Mouse (Mus musculus): ENCODE measurements at regions not wholly inside any gene's neighbourhood (a gene's known extent, or its start where the extent isn't known, plus 50 kb on each side); places are given as distances from the start of the nearest gene placed in this dataset.

GRCm38 (mm10) chr9:52337786-52338322 is 169.5 kb upstream of the Zc3h12c start:
- WGBS: 86% methylated on average over 4 of the region's 4 CpGs
- no peak for ATAC-seq (ENCODE audit: low read depth)
- Histone ChIP-seq H3K4me3 (no peak overlapping the region), H3K4me1 (replicated peaks) (no peaks in the 10 kb centered on the region), H3K27me3 (no peaks in the 10 kb centered on the region), H3K27ac (replicated peaks) (no peak overlapping the region), H3K9ac (no peak overlapping the region), H3K36me3 (no peaks in the 10 kb centered on the region), H3K9me3 (no peaks in the 10 kb centered on the region), H3K4me2 (no peak overlapping the region)

- H3K4me3 ChIP-seq: no peak overlapping the region
- no peak overlapping the region for H3K27ac ChIP-seq (replicated peaks)
- H3K9ac ChIP-seq: no peak overlapping the region
- 90% methylated on average over 3 of the region's 3 CpGs for WGBS
- no peaks in the 10 kb centered on the region for H3K4me1 ChIP-seq (replicated peaks)
- H3K36me3 ChIP-seq: no peaks in the 10 kb centered on the region
- H3K27me3 ChIP-seq: no peaks in the 10 kb centered on the region
- H3K9me3 ChIP-seq: no peaks in the 10 kb centered on the region
- ATAC-seq (ENCODE audit: low read depth): no peak
- no peak overlapping the region for H3K4me2 ChIP-seq
Observed at GRCm38 (mm10) chr9:52334767-52335166, 166.4 kb upstream of the Zc3h12c start.

GRCm38 (mm10) chr9:52333884-52334283 is 165.5 kb upstream of the Zc3h12c start:
- no peaks in the 10 kb centered on the region for H3K4me1 ChIP-seq (replicated peaks)
- H3K36me3 ChIP-seq: no peaks in the 10 kb centered on the region

GRCm38 (mm10) chr9:52331748-52332147 is 163.4 kb upstream of the Zc3h12c start:
- H3K9me3 ChIP-seq: no peaks in the 10 kb centered on the region
- no peaks in the 10 kb centered on the region for H3K27me3 ChIP-seq
- no peak overlapping the region for H3K27ac ChIP-seq (replicated peaks)
- H3K4me3 ChIP-seq: no peak overlapping the region
- H3K4me2 ChIP-seq: no peak overlapping the region
- H3K36me3 ChIP-seq: no peaks in the 10 kb centered on the region
- H3K9ac ChIP-seq: no peak overlapping the region
- no peak for ATAC-seq (ENCODE audit: low read depth)
- H3K4me1 ChIP-seq (replicated peaks): no peaks in the 10 kb centered on the region
- WGBS: 61% methylated on average over 1 of the region's 1 CpGs

More at GRCm38 (mm10) chr9:52333884-52334283, 165.5 kb upstream of the Zc3h12c start:
- Histone ChIP-seq H3K27ac (replicated peaks) (no peak overlapping the region), H3K9ac (no peak overlapping the region), H3K4me2 (no peak overlapping the region), H3K9me3 (no peaks in the 10 kb centered on the region), H3K4me3 (no peak overlapping the region), H3K27me3 (no peaks in the 10 kb centered on the region)
- WGBS: 54% methylated on average over 2 of the region's 2 CpGs
- ATAC-seq (ENCODE audit: low read depth): no peak

GRCm38 (mm10) chr9:52330652-52331051 is 162.3 kb upstream of the Zc3h12c start:
- Histone ChIP-seq H3K9ac (no peak overlapping the region), H3K4me2 (no peak overlapping the region), H3K9me3 (no peaks in the 10 kb centered on the region), H3K4me3 (no peak overlapping the region), H3K27ac (replicated peaks) (no peak overlapping the region), H3K27me3 (no peaks in the 10 kb centered on the region), H3K36me3 (no peaks in the 10 kb centered on the region), H3K4me1 (replicated peaks) (no peaks in the 10 kb centered on the region)
- 79% methylated on average over 3 of the region's 3 CpGs for WGBS
- ATAC-seq (ENCODE audit: low read depth): no peak

- Histone ChIP-seq H3K4me2 (no peak overlapping the region), H3K4me1 (replicated peaks) (no peaks in the 10 kb centered on the region), H3K27ac (replicated peaks) (no peak overlapping the region), H3K4me3 (no peak overlapping the region), H3K9ac (no peak overlapping the region), H3K9me3 (no peaks in the 10 kb centered on the region), H3K27me3 (no peaks in the 10 kb centered on the region), H3K36me3 (no peaks in the 10 kb centered on the region)
- 84% methylated on average over 2 of the region's 2 CpGs for WGBS
- ATAC-seq (ENCODE audit: low read depth): no peak
Observed at GRCm38 (mm10) chr9:52324347-52324746, 156.0 kb upstream of the Zc3h12c start.

- Histone ChIP-seq H3K4me2 (no peak overlapping the region), H3K4me3 (no peak overlapping the region), H3K27me3 (no peaks in the 10 kb centered on the region), H3K4me1 (replicated peaks) (no peaks in the 10 kb centered on the region), H3K9ac (no peak overlapping the region), H3K27ac (replicated peaks) (no peak overlapping the region), H3K9me3 (no peaks in the 10 kb centered on the region), H3K36me3 (no peaks in the 10 kb centered on the region)
- ATAC-seq (ENCODE audit: low read depth): no peak
- 87% methylated on average over 1 of the region's 1 CpGs for WGBS
Observed at GRCm38 (mm10) chr9:52323757-52324156, 155.4 kb upstream of the Zc3h12c start.

- Histone ChIP-seq H3K36me3 (no peaks in the 10 kb centered on the region), H3K4me1 (replicated peaks) (no peaks in the 10 kb centered on the region), H3K9ac (no peak overlapping the region), H3K4me3 (no peak overlapping the region), H3K27me3 (no peaks in the 10 kb centered on the region), H3K27ac (replicated peaks) (no peak overlapping the region), H3K9me3 (no peaks in the 10 kb centered on the region), H3K4me2 (no peak overlapping the region)
- 90% methylated on average over 6 of the region's 6 CpGs for WGBS
- ATAC-seq (ENCODE audit: low read depth): no peak
Observed at GRCm38 (mm10) chr9:52323226-52323625, 154.9 kb upstream of the Zc3h12c start.

GRCm38 (mm10) chr9:52301521-52301920 is 133.1 kb upstream of the Zc3h12c start:
- WGBS: 80% methylated on average over 6 of the region's 6 CpGs
- no peaks in the 10 kb centered on the region for H3K9me3 ChIP-seq
- H3K4me1 ChIP-seq (replicated peaks): no peaks in the 10 kb centered on the region
- H3K27ac ChIP-seq (replicated peaks): no peak overlapping the region
- no peak overlapping the region for H3K4me2 ChIP-seq
- no peak for ATAC-seq (ENCODE audit: low read depth)
- no peak overlapping the region for H3K4me3 ChIP-seq
- H3K9ac ChIP-seq: no peak overlapping the region
- H3K36me3 ChIP-seq: no peaks in the 10 kb centered on the region
- H3K27me3 ChIP-seq: no peaks in the 10 kb centered on the region

- WGBS: 13% methylated on average over 6 of the region's 6 CpGs
- H3K9ac ChIP-seq: no peak overlapping the region
- H3K9me3 ChIP-seq: no peaks in the 10 kb centered on the region
- H3K4me1 ChIP-seq (replicated peaks): no peaks in the 10 kb centered on the region
- no peaks in the 10 kb centered on the region for H3K27me3 ChIP-seq
- no peak overlapping the region for H3K4me3 ChIP-seq
- H3K27ac ChIP-seq (replicated peaks): no peak overlapping the region
- peak; percentile 61; the same call in 1 of the 2 replicates for ATAC-seq (ENCODE audit: low read depth)
- no peak overlapping the region for H3K4me2 ChIP-seq
- no peaks in the 10 kb centered on the region for H3K36me3 ChIP-seq
Observed at GRCm38 (mm10) chr9:52298329-52298728, 130.0 kb upstream of the Zc3h12c start.

GRCm38 (mm10) chr9:52294699-52295098 is 126.3 kb upstream of the Zc3h12c start:
- H3K36me3 ChIP-seq: no peaks in the 10 kb centered on the region
- no peaks in the 10 kb centered on the region for H3K4me1 ChIP-seq (replicated peaks)
- H3K9me3 ChIP-seq: no peaks in the 10 kb centered on the region
- H3K4me3 ChIP-seq: no peak overlapping the region
- H3K27me3 ChIP-seq: no peaks in the 10 kb centered on the region
- H3K9ac ChIP-seq: no peak overlapping the region
- no peak overlapping the region for H3K27ac ChIP-seq (replicated peaks)
- H3K4me2 ChIP-seq: no peak overlapping the region
- WGBS: 65% methylated on average over 8 of the region's 8 CpGs
- no peak for ATAC-seq (ENCODE audit: low read depth)

- no peak for ATAC-seq (ENCODE audit: low read depth)
- Histone ChIP-seq H3K27ac (replicated peaks) (no peak overlapping the region), H3K27me3 (0 out of 2 replicates have a peak, but pooled peaks cover 7% of the 10 kb centered on the region), H3K4me1 (replicated peaks) (peaks cover 7% of the 10 kb centered on the region; the same call in 1 of the 2 replicates), H3K4me2 (no peak overlapping the region), H3K36me3 (no peaks in the 10 kb centered on the region), H3K9ac (no peak overlapping the region), H3K4me3 (no peak overlapping the region), H3K9me3 (no peaks in the 10 kb centered on the region)
- 83% methylated on average over 4 of the region's 4 CpGs for WGBS
Observed at GRCm38 (mm10) chr9:52289069-52289468, 120.7 kb upstream of the Zc3h12c start.

- Histone ChIP-seq H3K4me3 (no peak overlapping the region), H3K9me3 (no peaks in the 10 kb centered on the region), H3K36me3 (no peaks in the 10 kb centered on the region), H3K4me2 (no peak overlapping the region), H3K27me3 (0 out of 2 replicates have a peak, but pooled peaks cover 7% of the 10 kb centered on the region), H3K9ac (no peak overlapping the region), H3K27ac (replicated peaks) (no peak overlapping the region), H3K4me1 (replicated peaks) (peaks cover 7% of the 10 kb centered on the region; the same call in 1 of the 2 replicates)
- WGBS: 77% methylated on average over 7 of the region's 7 CpGs
- no peak for ATAC-seq (ENCODE audit: low read depth)
Observed at GRCm38 (mm10) chr9:52287761-52288275, 119.4 kb upstream of the Zc3h12c start.
